Mouse (Mus musculus): ENCODE data around the gene Scp2. TPM values are rescaled to one million over a fixed set of nuclear protein-coding genes. Genes with fewer than 3 reads are reported as not detected.
"Not testable (repeated sequence)": the region's sequence is repeated elsewhere in the genome, so short reads cannot be mapped to it uniquely, and the experiment has no call there.

The Scp2 gene
- polyA plus RNA-seq, 1 experiment from 2014 or later: 231 TPM

GRCm38 (mm10) chr4:108083993-108084392 is 60.8 kb downstream of the Scp2 start:
- no peak overlapping the region for H3K4me3 ChIP-seq (ENCODE audit: low read depth, low read length)
- WGBS: 81% methylated on average over 2 of the region's 2 CpGs
- peaks cover 4% of the 10 kb centered on the region; the same call in 1 of the 2 replicates for H3K4me1 ChIP-seq (replicated peaks; ENCODE audit: control insufficient read depth, insufficient read depth, low read length)
- no peak overlapping the region for H3K4me2 ChIP-seq
- no peak overlapping the region for H3K27ac ChIP-seq (ENCODE audit: low read depth, low read length)
- ATAC-seq (replicated peaks; ENCODE audit: low FRiP score) (no peak), DNase-seq (ENCODE audit: low spot score) (no peak)
- H3K9ac ChIP-seq (ENCODE audit: low read depth, low read length): no peak overlapping the region
- H3K27me3 ChIP-seq (replicated peaks; ENCODE audit: control insufficient read depth, insufficient read depth, low read length): no peaks in the 10 kb centered on the region
- no peaks in the 10 kb centered on the region for H3K9me3 ChIP-seq (ENCODE audit: control insufficient read depth, low read length)
- H3K36me3 ChIP-seq (ENCODE audit: control insufficient read depth, insufficient read depth, low read length): no peaks in the 10 kb centered on the region; the same call in 1 of the 2 replicates

- Histone ChIP-seq H3K9ac (ENCODE audit: low read depth, low read length) (no peak overlapping the region), H3K4me3 (ENCODE audit: low read depth, low read length) (no peak overlapping the region), H3K4me1 (replicated peaks; ENCODE audit: control insufficient read depth, insufficient read depth, low read length) (peaks cover 4% of the 10 kb centered on the region; the same call in 1 of the 2 replicates), H3K4me2 (no peak overlapping the region), H3K27me3 (replicated peaks; ENCODE audit: control insufficient read depth, insufficient read depth, low read length) (no peaks in the 10 kb centered on the region), H3K27ac (ENCODE audit: low read depth, low read length) (no peak overlapping the region), H3K36me3 (ENCODE audit: control insufficient read depth, insufficient read depth, low read length) (no peaks in the 10 kb centered on the region; the same call in 1 of the 2 replicates), H3K9me3 (ENCODE audit: control insufficient read depth, low read length) (no peaks in the 10 kb centered on the region)
- ATAC-seq (replicated peaks; ENCODE audit: low FRiP score) (no peak; the same call in 1 of the 2 replicates), DNase-seq (ENCODE audit: low spot score) (no peak)
- WGBS: 77% methylated on average over 6 of the region's 6 CpGs
Measured at GRCm38 (mm10) chr4:108083032-108083735, 61.6 kb downstream of the Scp2 start.

GRCm38 (mm10) chr4:108082401-108082806 is 62.4 kb downstream of the Scp2 start:
- H3K4me2 ChIP-seq: no peak overlapping the region
- peaks cover 4% of the 10 kb centered on the region; the same call in 1 of the 2 replicates for H3K4me1 ChIP-seq (replicated peaks; ENCODE audit: control insufficient read depth, insufficient read depth, low read length)
- DNase-seq (ENCODE audit: low spot score) (no peak), ATAC-seq (replicated peaks; ENCODE audit: low FRiP score) (no peak)
- H3K4me3 ChIP-seq (ENCODE audit: low read depth, low read length): no peak overlapping the region
- H3K27ac ChIP-seq (ENCODE audit: low read depth, low read length): no peak overlapping the region
- H3K27me3 ChIP-seq (replicated peaks; ENCODE audit: control insufficient read depth, insufficient read depth, low read length): no peaks in the 10 kb centered on the region
- H3K9ac ChIP-seq (ENCODE audit: low read depth, low read length): no peak overlapping the region
- 72% methylated on average over 2 of the region's 2 CpGs for WGBS
- no peaks in the 10 kb centered on the region for H3K9me3 ChIP-seq (ENCODE audit: control insufficient read depth, low read length)
- no peaks in the 10 kb centered on the region; the same call in 1 of the 2 replicates for H3K36me3 ChIP-seq (ENCODE audit: control insufficient read depth, insufficient read depth, low read length)

- H3K27me3 ChIP-seq (replicated peaks; ENCODE audit: control insufficient read depth, insufficient read depth, low read length): no peaks in the 10 kb centered on the region
- no peak overlapping the region for H3K4me2 ChIP-seq
- 82% methylated on average over 5 of the region's 5 CpGs for WGBS
- H3K9me3 ChIP-seq (ENCODE audit: control insufficient read depth, low read length): no peaks in the 10 kb centered on the region
- no peak overlapping the region for H3K9ac ChIP-seq (ENCODE audit: low read depth, low read length)
- H3K4me3 ChIP-seq (ENCODE audit: low read depth, low read length): no peak overlapping the region
- no peak overlapping the region for H3K27ac ChIP-seq (ENCODE audit: low read depth, low read length)
- no peaks in the 10 kb centered on the region for H3K36me3 ChIP-seq (ENCODE audit: control insufficient read depth, insufficient read depth, low read length)
- DNase-seq (ENCODE audit: low spot score) (no peak), ATAC-seq (replicated peaks; ENCODE audit: low FRiP score) (no peak)
- peaks cover 4% of the 10 kb centered on the region; the same call in 1 of the 2 replicates for H3K4me1 ChIP-seq (replicated peaks; ENCODE audit: control insufficient read depth, insufficient read depth, low read length)
Measured at GRCm38 (mm10) chr4:108080876-108081275, 63.9 kb downstream of the Scp2 start.

GRCm38 (mm10) chr4:108079762-108080161 is 65.0 kb downstream of the Scp2 start:
- no peak overlapping the region for H3K4me3 ChIP-seq (ENCODE audit: low read depth, low read length)
- no peak overlapping the region for H3K9ac ChIP-seq (ENCODE audit: low read depth, low read length)
- H3K4me2 ChIP-seq: no peak overlapping the region
- no peaks in the 10 kb centered on the region for H3K9me3 ChIP-seq (ENCODE audit: control insufficient read depth, low read length)
- no peaks in the 10 kb centered on the region for H3K27me3 ChIP-seq (replicated peaks; ENCODE audit: control insufficient read depth, insufficient read depth, low read length)
- DNase-seq (ENCODE audit: low spot score) (no peak), ATAC-seq (replicated peaks; ENCODE audit: low FRiP score) (no peak)
- WGBS: 76% methylated on average over 2 of the region's 2 CpGs
- no peak overlapping the region for H3K27ac ChIP-seq (ENCODE audit: low read depth, low read length)
- H3K36me3 ChIP-seq (ENCODE audit: control insufficient read depth, insufficient read depth, low read length): no peaks in the 10 kb centered on the region
- H3K4me1 ChIP-seq (replicated peaks; ENCODE audit: control insufficient read depth, insufficient read depth, low read length): peaks cover 4% of the 10 kb centered on the region; the same call in 1 of the 2 replicates

- not testable (repeated sequence) for H3K4me2 ChIP-seq; H3K36me3 ChIP-seq (ENCODE audit: control insufficient read depth, insufficient read depth, low read length); H3K27me3 ChIP-seq (replicated peaks; ENCODE audit: control insufficient read depth, insufficient read depth, low read length); H3K9me3 ChIP-seq (ENCODE audit: control insufficient read depth, low read length); H3K4me3 ChIP-seq (ENCODE audit: low read depth, low read length); ATAC-seq (replicated peaks; ENCODE audit: low FRiP score); H3K27ac ChIP-seq (ENCODE audit: low read depth, low read length); DNase-seq (ENCODE audit: low spot score); H3K9ac ChIP-seq (ENCODE audit: low read depth, low read length); H3K4me1 ChIP-seq (replicated peaks; ENCODE audit: control insufficient read depth, insufficient read depth, low read length)
- 86% methylated on average over 15 of the region's 15 CpGs for WGBS
Measured at GRCm38 (mm10) chr4:108079191-108079590, 65.6 kb downstream of the Scp2 start.

GRCm38 (mm10) chr4:108077224-108077955 is 67.4 kb downstream of the Scp2 start:
- Histone ChIP-seq H3K4me3 (ENCODE audit: low read depth, low read length) (no peak overlapping the region), H3K9ac (ENCODE audit: low read depth, low read length) (no peak overlapping the region)
- WGBS: 67% methylated on average over 3 of the region's 3 CpGs

GRCm38 (mm10) chr4:108074204-108074823 is 70.5 kb downstream of the Scp2 start:
- H3K27ac ChIP-seq (ENCODE audit: low read depth, low read length): no peak overlapping the region
- H3K9ac ChIP-seq (ENCODE audit: low read depth, low read length): no peak overlapping the region
- ATAC-seq (replicated peaks; ENCODE audit: low FRiP score) (no peak), DNase-seq (ENCODE audit: low spot score) (no peak)
- H3K27me3 ChIP-seq (replicated peaks; ENCODE audit: control insufficient read depth, insufficient read depth, low read length): no peaks in the 10 kb centered on the region
- no peak overlapping the region for H3K4me2 ChIP-seq
- no peak overlapping the region for H3K4me3 ChIP-seq (ENCODE audit: low read depth, low read length)
- 93% methylated on average over 3 of the region's 3 CpGs for WGBS
- no peaks in the 10 kb centered on the region for H3K36me3 ChIP-seq (ENCODE audit: control insufficient read depth, insufficient read depth, low read length)
- H3K4me1 ChIP-seq (replicated peaks; ENCODE audit: control insufficient read depth, insufficient read depth, low read length): peaks cover 2% of the 10 kb centered on the region; the same call in 1 of the 2 replicates
- H3K9me3 ChIP-seq (ENCODE audit: control insufficient read depth, low read length): no peaks in the 10 kb centered on the region

More at GRCm38 (mm10) chr4:108077224-108077955, 67.4 kb downstream of the Scp2 start:
- DNase-seq (ENCODE audit: low spot score) (peak; percentile 17), ATAC-seq (replicated peaks; ENCODE audit: low FRiP score) (no peak)
- no peaks in the 10 kb centered on the region for H3K36me3 ChIP-seq (ENCODE audit: control insufficient read depth, insufficient read depth, low read length)
- H3K9me3 ChIP-seq (ENCODE audit: control insufficient read depth, low read length): no peaks in the 10 kb centered on the region
- no peak overlapping the region for H3K27ac ChIP-seq (ENCODE audit: low read depth, low read length)
- peaks cover 4% of the 10 kb centered on the region; the same call in 1 of the 2 replicates for H3K4me1 ChIP-seq (replicated peaks; ENCODE audit: control insufficient read depth, insufficient read depth, low read length)
- H3K4me2 ChIP-seq: no peak overlapping the region
- H3K27me3 ChIP-seq (replicated peaks; ENCODE audit: control insufficient read depth, insufficient read depth, low read length): no peaks in the 10 kb centered on the region
